Mouse (Mus musculus): ENCODE results near the gene Anxa9. TPM values are rescaled to one million over a fixed set of nuclear protein-coding genes. Genes with fewer than 3 reads are reported as not detected.

Gene Anxa9
- polyA plus RNA-seq, 1 experiment from 2014 or later = 1.7 TPM

DNA sequence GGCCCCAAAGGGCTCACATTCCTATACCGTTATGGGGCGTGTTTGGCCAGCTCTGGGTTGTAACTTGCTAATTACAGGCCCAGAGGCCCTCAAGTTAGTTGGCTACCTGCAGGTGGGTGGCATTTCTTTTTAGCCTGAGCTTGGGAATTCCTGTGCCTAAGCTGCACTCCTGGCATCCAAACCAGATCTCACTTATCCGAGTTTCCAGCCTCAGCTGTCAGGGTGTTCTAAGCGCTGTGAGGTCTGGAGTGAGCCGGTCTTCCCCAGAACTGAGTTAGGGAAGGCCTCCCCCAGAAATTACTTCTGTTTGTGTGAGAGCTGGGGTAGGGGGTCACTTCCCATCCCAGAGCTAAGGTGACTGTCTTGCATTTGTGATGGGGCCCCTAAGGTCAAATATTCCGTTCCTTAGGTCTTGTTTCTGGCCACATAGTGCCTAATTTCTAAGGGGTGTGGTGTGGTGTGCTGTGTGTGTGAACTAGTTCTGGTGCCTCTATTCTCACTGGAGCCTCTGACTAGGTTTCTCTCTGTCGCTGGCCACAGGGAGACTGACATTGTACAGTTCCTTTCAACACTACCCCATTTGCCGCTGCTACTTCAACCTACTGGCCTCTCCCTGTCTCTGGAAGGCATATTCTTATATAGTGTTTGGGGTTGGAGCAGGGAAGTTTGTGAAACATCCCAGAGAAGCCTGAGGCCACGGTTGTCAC, 9.0 kb upstream of the Anxa9 start:
- WGBS = 15% methylated on average over 9 of the region's 9 CpGs
- no peak for ATAC-seq (ENCODE audit: insufficient number of reproducible peaks, insufficient read depth, low FRiP score, low read depth)
- peak overlapping the region; percentile 94 for H3K4me3 ChIP-seq (ENCODE audit: low read depth, low read length)
- peak overlapping the region; percentile 90 for H3K4me2 ChIP-seq (replicated peaks; ENCODE audit: low read depth, low read length)
- peak overlapping the region; percentile 97 for H3K9ac ChIP-seq (replicated peaks; ENCODE audit: low read depth, low read length)
- H3K27me3 ChIP-seq (ENCODE audit: control insufficient read depth, insufficient read depth, low read length) = no peaks in the 10 kb centered on the region
- H3K4me1 ChIP-seq (ENCODE audit: control insufficient read depth, insufficient read depth, low read length) = peaks cover 18% of the 10 kb centered on the region
- H3K36me3 ChIP-seq (ENCODE audit: control insufficient read depth, insufficient read depth, low read length) = peaks cover 17% of the 10 kb centered on the region; the same call in 1 of the 2 replicates
- peak overlapping the region; percentile 92 for H3K27ac ChIP-seq (ENCODE audit: low read length)
- H3K9me3 ChIP-seq (ENCODE audit: control insufficient read depth, low read depth, low read length) = no peaks in the 10 kb centered on the region

DNA sequence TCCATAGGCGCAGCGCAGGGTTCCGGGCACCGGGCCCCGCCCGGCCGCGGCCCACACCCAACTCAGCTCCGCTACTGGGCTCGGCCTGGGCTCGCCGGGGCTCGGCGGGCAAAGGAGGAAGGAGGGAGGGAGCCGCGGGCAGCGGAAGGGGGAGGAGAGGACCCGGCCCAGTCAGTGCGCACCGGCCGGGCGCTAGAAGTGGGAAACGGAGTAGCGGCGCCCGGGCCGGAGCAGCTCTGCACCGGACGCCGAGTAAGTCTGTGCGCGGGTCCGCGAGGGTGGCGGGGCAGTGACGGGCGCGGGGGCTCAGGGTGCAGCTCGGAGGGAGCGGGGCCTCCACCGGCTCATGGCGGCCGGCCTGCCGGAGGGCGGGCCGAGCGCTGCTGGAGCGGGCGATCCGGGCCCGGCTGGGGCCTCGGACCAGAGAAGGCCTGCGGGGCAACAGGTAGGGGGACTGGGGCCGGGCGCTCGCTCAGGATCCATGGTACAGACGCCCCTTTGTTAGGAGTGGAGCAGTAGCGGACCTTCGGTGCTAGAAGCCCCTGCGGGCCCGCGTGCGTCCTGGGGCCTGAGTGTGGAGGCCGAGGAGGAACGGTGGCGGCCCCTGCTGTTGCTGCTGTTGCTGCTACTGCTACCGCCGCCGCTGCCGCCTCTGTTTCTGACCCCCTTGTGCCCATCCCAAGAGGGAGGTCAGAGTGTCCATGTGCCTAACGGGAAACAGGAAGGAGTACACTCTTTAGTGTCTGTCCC, 8.3 kb upstream of the Anxa9 start:
- H3K27ac ChIP-seq (ENCODE audit: low read length) = peak overlapping the region; percentile 92
- H3K27me3 ChIP-seq (ENCODE audit: control insufficient read depth, insufficient read depth, low read length) = no peaks in the 10 kb centered on the region
- H3K4me3 ChIP-seq (ENCODE audit: low read depth, low read length) = peak overlapping the region; percentile 94
- H3K4me2 ChIP-seq (replicated peaks; ENCODE audit: low read depth, low read length) = peak overlapping the region; percentile 90
- H3K36me3 ChIP-seq (ENCODE audit: control insufficient read depth, insufficient read depth, low read length) = peaks cover 10% of the 10 kb centered on the region; the same call in 1 of the 2 replicates
- H3K9ac ChIP-seq (replicated peaks; ENCODE audit: low read depth, low read length) = peak overlapping the region; percentile 97
- no peaks in the 10 kb centered on the region for H3K9me3 ChIP-seq (ENCODE audit: control insufficient read depth, low read depth, low read length)
- ATAC-seq (ENCODE audit: insufficient number of reproducible peaks, insufficient read depth, low FRiP score, low read depth) = peak; percentile 94
- H3K4me1 ChIP-seq (ENCODE audit: control insufficient read depth, insufficient read depth, low read length) = peaks cover 18% of the 10 kb centered on the region
- WGBS = under 1% methylated on average over 61 of the region's 71 CpGs

GRCm38 (mm10) chr3:95314486-95315093, 7.6 kb upstream of the Anxa9 start, which contains the start of gene Cers2:
Gene Cers2 (plus strand): TSS chr3:95314791.
- Histone ChIP-seq H3K4me1 (ENCODE audit: control insufficient read depth, insufficient read depth, low read length) (peaks cover 18% of the 10 kb centered on the region), H3K9me3 (ENCODE audit: control insufficient read depth, low read depth, low read length) (no peaks in the 10 kb centered on the region), H3K4me2 (replicated peaks; ENCODE audit: low read depth, low read length) (peak within 1 kb of the TSS; percentile 90), H3K27me3 (ENCODE audit: control insufficient read depth, insufficient read depth, low read length) (no peaks in the 10 kb centered on the region), H3K9ac (replicated peaks; ENCODE audit: low read depth, low read length) (peak within 1 kb of the TSS; percentile 97), H3K27ac (ENCODE audit: low read length) (peak within 1 kb of the TSS; percentile 92), H3K4me3 (ENCODE audit: low read depth, low read length) (peak within 1 kb of the TSS; percentile 94), H3K36me3 (ENCODE audit: control insufficient read depth, insufficient read depth, low read length) (peaks cover 3% of the 10 kb centered on the region; the same call in 1 of the 2 replicates)
- WGBS = 6% methylated on average over 27 of the region's 27 CpGs
- ATAC-seq (ENCODE audit: insufficient number of reproducible peaks, insufficient read depth, low FRiP score, low read depth) = peak; percentile 1; the same call in 1 of the 2 replicates

DNA sequence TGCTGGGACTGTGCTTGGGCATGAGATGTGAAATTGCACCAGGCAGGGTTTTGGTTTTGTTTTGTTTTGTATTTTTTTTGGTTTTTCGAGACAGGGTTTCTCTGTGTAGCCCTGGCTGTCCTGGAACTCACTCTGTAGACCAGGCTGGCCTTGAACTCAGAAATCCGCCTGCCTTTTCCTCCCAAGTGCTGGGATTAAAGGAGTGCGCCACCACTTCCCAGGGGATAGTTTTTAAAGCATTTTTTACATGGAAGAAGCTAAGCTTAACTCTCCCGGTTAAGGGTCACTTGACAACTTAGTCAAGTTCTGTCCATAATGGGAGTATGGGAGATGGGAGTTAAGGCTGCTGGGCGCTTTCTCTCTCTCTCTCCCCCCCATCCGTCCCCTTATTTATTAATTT, 7.1 kb upstream of the Anxa9 start:
- Histone ChIP-seq H3K9me3 (ENCODE audit: control insufficient read depth, low read depth, low read length) (no peaks in the 10 kb centered on the region), H3K36me3 (ENCODE audit: control insufficient read depth, insufficient read depth, low read length) (peaks cover 3% of the 10 kb centered on the region; the same call in 1 of the 2 replicates), H3K27me3 (ENCODE audit: control insufficient read depth, insufficient read depth, low read length) (no peaks in the 10 kb centered on the region), H3K27ac (ENCODE audit: low read length) (no peak overlapping the region), H3K9ac (replicated peaks; ENCODE audit: low read depth, low read length) (no peak overlapping the region), H3K4me1 (ENCODE audit: control insufficient read depth, insufficient read depth, low read length) (peaks cover 18% of the 10 kb centered on the region), H3K4me2 (replicated peaks; ENCODE audit: low read depth, low read length) (peak overlapping the region; percentile 90; the same call in 1 of the 2 replicates), H3K4me3 (ENCODE audit: low read depth, low read length) (peak overlapping the region; percentile 94; the same call in 1 of the 2 replicates)
- WGBS = 65% methylated on average over 6 of the region's 6 CpGs
- ATAC-seq (ENCODE audit: insufficient number of reproducible peaks, insufficient read depth, low FRiP score, low read depth) = no peak

DNA sequence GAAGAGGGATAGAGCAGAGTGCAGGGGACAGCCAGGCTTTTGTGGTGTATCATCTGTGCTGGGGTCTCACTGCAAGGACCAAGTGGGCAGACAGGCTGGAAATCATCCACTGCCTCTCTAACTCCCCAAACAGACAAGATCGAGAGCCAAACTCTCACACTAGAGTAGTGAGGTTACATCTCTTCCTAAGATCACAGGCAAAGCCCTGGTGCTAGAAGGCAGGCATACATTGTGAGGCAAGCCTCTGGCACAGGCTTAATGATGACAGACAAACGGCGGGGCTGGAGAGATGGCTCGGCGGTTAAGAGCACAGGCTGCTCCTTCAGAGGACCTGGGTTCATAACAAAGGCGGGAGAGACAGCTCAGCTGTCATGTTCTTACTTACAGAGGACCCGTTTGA, 6.5 kb upstream of the Anxa9 start:
- ATAC-seq (ENCODE audit: insufficient number of reproducible peaks, insufficient read depth, low FRiP score, low read depth) = no peak
- no peaks in the 10 kb centered on the region for H3K9me3 ChIP-seq (ENCODE audit: control insufficient read depth, low read depth, low read length)
- 44% methylated on average over 7 of the region's 7 CpGs for WGBS
- no peaks in the 10 kb centered on the region; the same call in 1 of the 2 replicates for H3K36me3 ChIP-seq (ENCODE audit: control insufficient read depth, insufficient read depth, low read length)
- H3K27me3 ChIP-seq (ENCODE audit: control insufficient read depth, insufficient read depth, low read length) = no peaks in the 10 kb centered on the region
- no peak overlapping the region for H3K27ac ChIP-seq (ENCODE audit: low read length)
- H3K4me2 ChIP-seq (replicated peaks; ENCODE audit: low read depth, low read length) = no peak overlapping the region
- H3K4me3 ChIP-seq (ENCODE audit: low read depth, low read length) = no peak overlapping the region
- H3K9ac ChIP-seq (replicated peaks; ENCODE audit: low read depth, low read length) = no peak overlapping the region
- H3K4me1 ChIP-seq (ENCODE audit: control insufficient read depth, insufficient read depth, low read length) = peaks cover 18% of the 10 kb centered on the region

DNA sequence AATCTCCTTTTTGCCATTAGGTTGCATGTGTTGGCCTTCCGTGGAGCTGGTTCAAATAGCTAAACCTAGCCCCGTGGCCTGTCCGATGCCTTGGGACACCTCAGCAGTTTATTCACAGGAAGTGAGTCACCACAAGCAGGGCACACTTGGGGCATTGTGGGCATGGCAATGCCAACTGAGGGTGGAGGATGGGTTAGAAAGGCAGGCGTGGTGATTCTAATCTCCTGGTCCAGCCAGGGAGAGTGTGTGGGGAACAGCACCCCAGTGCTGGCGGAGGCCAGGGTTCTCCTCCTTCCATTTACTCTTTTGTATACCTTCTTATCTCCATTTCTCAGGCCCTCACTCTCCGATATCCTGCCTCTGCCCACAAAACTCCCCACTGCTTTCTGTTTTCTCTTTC, 5.6 kb upstream of the Anxa9 start:
- Histone ChIP-seq H3K4me2 (replicated peaks; ENCODE audit: low read depth, low read length) (no peak overlapping the region), H3K4me3 (ENCODE audit: low read depth, low read length) (no peak overlapping the region), H3K27ac (ENCODE audit: low read length) (no peak overlapping the region), H3K27me3 (ENCODE audit: control insufficient read depth, insufficient read depth, low read length) (no peaks in the 10 kb centered on the region), H3K9ac (replicated peaks; ENCODE audit: low read depth, low read length) (no peak overlapping the region), H3K36me3 (ENCODE audit: control insufficient read depth, insufficient read depth, low read length) (no peaks in the 10 kb centered on the region), H3K4me1 (ENCODE audit: control insufficient read depth, insufficient read depth, low read length) (peaks cover 15% of the 10 kb centered on the region), H3K9me3 (ENCODE audit: control insufficient read depth, low read depth, low read length) (no peaks in the 10 kb centered on the region)
- no peak for ATAC-seq (ENCODE audit: insufficient number of reproducible peaks, insufficient read depth, low FRiP score, low read depth)
- WGBS = 84% methylated on average over 6 of the region's 6 CpGs

DNA sequence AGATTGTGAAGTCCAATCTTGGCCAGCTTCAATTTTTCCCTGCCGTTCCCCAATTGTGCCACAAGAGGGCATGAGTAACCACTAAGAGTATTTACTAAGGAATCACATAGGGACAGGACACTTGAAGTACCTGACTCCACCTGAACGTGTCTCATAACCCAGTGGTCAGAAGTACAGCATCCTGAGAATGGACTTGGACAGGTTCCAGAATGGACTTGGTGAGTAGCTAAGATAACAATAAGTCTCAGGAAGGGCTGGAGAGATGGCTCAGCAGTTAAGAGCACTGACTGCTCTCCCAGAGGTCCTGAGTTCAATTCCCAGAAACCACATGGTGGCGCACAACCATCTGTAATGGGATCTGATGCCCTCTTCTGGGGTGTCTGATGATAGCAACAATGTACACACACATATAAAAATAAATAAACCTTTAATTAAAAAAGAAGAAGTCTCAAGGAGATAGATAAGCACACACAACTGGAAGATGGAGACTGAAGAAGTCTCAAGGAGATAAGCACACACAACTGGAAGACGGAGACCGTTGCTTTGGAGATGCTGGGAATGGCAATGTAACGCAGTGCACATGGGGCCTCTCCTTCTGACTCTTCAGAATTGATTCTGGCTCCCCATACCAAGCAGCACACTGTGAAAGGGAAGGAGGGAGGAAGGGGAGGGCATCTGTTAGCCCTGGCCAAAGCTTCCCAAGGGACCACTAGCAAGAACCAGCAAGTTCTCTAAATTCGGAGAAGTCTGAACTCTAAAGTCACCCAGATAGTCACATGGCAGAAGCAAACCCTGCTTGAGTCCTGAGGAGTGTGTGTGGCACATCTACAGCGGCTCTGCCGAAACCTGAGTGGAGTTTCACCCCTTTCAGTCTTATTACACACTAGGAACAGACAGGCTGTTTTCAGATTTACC, 4.2 kb upstream of the Anxa9 start:
- Histone ChIP-seq H3K36me3 (ENCODE audit: control insufficient read depth, insufficient read depth, low read length) (no peaks in the 10 kb centered on the region), H3K27ac (ENCODE audit: low read length) (no peak overlapping the region), H3K9ac (replicated peaks; ENCODE audit: low read depth, low read length) (no peak overlapping the region), H3K4me3 (ENCODE audit: low read depth, low read length) (no peak overlapping the region), H3K9me3 (ENCODE audit: control insufficient read depth, low read depth, low read length) (no peaks in the 10 kb centered on the region), H3K27me3 (ENCODE audit: control insufficient read depth, insufficient read depth, low read length) (no peaks in the 10 kb centered on the region), H3K4me1 (ENCODE audit: control insufficient read depth, insufficient read depth, low read length) (peaks cover 4% of the 10 kb centered on the region; the same call in 1 of the 2 replicates), H3K4me2 (replicated peaks; ENCODE audit: low read depth, low read length) (no peak overlapping the region)
- 66% methylated on average over 9 of the region's 9 CpGs for WGBS
- no peak for ATAC-seq (ENCODE audit: insufficient number of reproducible peaks, insufficient read depth, low FRiP score, low read depth)
